Mouse (Mus musculus) E14TG2a.4 (cell line): ENCODE data around the gene Gm11559.

Source experiments
- H3K27me3 ChIP-seq: 2 replicates; pipeline ENCODE4 v1.6.1; 2014; ENCODE audit warnings: low read length, control low read depth; ENCODE audit not compliant: insufficient read depth
- H3K36me3 ChIP-seq: 2 replicates; pipeline ENCODE4 v1.6.1; 2014; ENCODE audit warnings: low read length, control low read depth; ENCODE audit not compliant: insufficient read depth
- H3K4me1 ChIP-seq: replicated peaks from 2 replicates; pipeline ENCODE4 v1.6.1; 2014; ENCODE audit warnings: low read depth, low read length, control low read depth
- H3K4me3 ChIP-seq: replicated peaks from 2 replicates; pipeline ENCODE4 v1.5.1; 2014; ENCODE audit warnings: mild to moderate bottlenecking, low read length
- H3K9me3 ChIP-seq: 2 replicates; pipeline ENCODE4 v1.6.1; 2014; ENCODE audit warnings: low read length, control low read depth
- CTCF ChIP-seq: conservative IDR thresholded peaks from 2 replicates; pipeline ENCODE4 v1.5.1; 2014; ENCODE audit warnings: low read length
- NANOG ChIP-seq: IDR thresholded peaks from 2 replicates; pipeline ENCODE4 v1.6.1; 2014; ENCODE audit warnings: borderline replicate concordance, low read length, mixed read lengths
- POU5F1 ChIP-seq: IDR thresholded peaks from 2 replicates; pipeline ENCODE4 v1.6.1; 2014; ENCODE audit warnings: low read length, borderline replicate concordance

Gene Gm11559

DNA sequence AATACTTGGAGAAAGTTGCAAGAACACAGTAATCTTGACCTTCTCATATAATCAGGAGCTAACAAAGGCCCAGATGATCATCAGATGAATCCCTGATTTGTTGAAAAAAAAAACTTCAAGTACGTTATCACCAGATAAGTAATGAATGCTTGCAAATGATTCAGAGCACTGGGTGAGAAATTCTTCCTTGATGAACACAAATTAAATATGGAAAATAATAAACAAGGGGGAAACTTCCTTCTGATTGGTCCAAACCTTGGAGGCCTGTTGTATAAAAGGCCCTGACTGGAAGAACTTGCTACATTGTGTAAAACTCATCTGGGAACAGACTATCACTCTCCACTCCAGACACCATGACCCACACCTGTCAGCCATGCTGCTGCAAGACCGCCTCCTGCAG lies 43.3 kb downstream of the Gm11559 start, which contains the start of gene Krtap31-1:
TSS of gene Krtap31-1 (plus strand) at position 301 of the 400 bp plus-strand sequence.
- H3K27me3 ChIP-seq = no peaks in the 10 kb centered on the region
- H3K4me1 ChIP-seq = no peaks in the 10 kb centered on the region
- no peak for TF ChIP-seq CTCF
- H3K4me3 ChIP-seq = no peak within 1 kb of the TSS
- no peaks in the 10 kb centered on the region for H3K36me3 ChIP-seq
- H3K9me3 ChIP-seq = no peaks in the 10 kb centered on the region

DNA sequence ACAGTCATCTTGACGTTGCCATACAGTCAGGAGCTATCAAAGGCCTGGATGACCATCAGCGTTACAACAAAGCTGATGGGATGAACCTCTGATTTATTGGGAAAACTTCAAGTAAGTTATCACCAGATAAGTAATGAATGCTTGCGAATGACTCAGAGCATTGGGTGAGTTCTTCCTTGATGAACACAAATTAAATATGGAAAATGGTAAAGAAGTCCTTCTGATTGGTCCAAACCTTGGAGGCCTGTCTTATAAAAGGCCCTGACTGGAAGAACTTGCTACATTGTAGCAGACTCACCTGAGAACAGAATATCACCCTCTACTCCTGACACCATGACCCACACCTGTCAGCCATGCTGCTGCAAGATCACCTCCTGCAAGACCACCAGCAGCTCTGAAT lies 50.2 kb downstream of the Gm11559 start, which contains the start of gene Gm11565:
TSS of gene Gm11565 (plus strand) at position 301 of the 400 bp plus-strand sequence.
- H3K27me3 ChIP-seq = no peaks in the 10 kb centered on the region
- no peaks in the 10 kb centered on the region for H3K9me3 ChIP-seq
- H3K4me1 ChIP-seq = peaks cover 8% of the 10 kb centered on the region; the same call in 1 of the 2 replicates
- H3K36me3 ChIP-seq = no peaks in the 10 kb centered on the region
- no peak within 1 kb of the TSS for H3K4me3 ChIP-seq
- TF ChIP-seq CTCF = no peak
- no peak for TF ChIP-seq NANOG
- no peak for TF ChIP-seq POU5F1
